Mouse (Mus musculus): Measurements from ENCODE around the gene Rnf130.
A peak's percentile ranks its signal among the peaks of the same experiment; 100 is the strongest.

Gene Rnf130

GRCm38 (mm10) chr11:50024445-50024832, 707 bp upstream of the Rnf130 start:
- DNase-seq (ENCODE audit: low spot score in 2 of 2), result peak in 1 of 2 experiments; percentile 4

GRCm38 (mm10) chr11:50025721-50026520, 775 bp downstream of the Rnf130 start:
- DNase-seq (ENCODE audit: low spot score in 2 of 2), result peak in 1 of 2 experiments; percentile 5

- DNase-seq (ENCODE audit: low spot score in 2 of 2), result no peak
Measured at GRCm38 (mm10) chr11:50026521-50027090, 1.5 kb downstream of the Rnf130 start.

- DNase-seq (ENCODE audit: low spot score in 2 of 2), result no peak
Measured at GRCm38 (mm10) chr11:50028416-50028815, 3.3 kb downstream of the Rnf130 start.

GRCm38 (mm10) chr11:50034155-50034554, 9.0 kb downstream of the Rnf130 start:
- no peak for DNase-seq (ENCODE audit: low spot score in 2 of 2)

- DNase-seq (ENCODE audit: low spot score in 2 of 2), result no peak
Measured at GRCm38 (mm10) chr11:50035726-50036125, 10.6 kb downstream of the Rnf130 start.

GRCm38 (mm10) chr11:50036781-50037460, 11.8 kb downstream of the Rnf130 start:
- no peak for DNase-seq (ENCODE audit: low spot score in 2 of 2)

GRCm38 (mm10) chr11:50038757-50039156, 13.6 kb downstream of the Rnf130 start:
- no peak for DNase-seq (ENCODE audit: low spot score in 2 of 2)

- no peak for DNase-seq (ENCODE audit: low spot score in 2 of 2)
Measured at GRCm38 (mm10) chr11:50041148-50041547, 16.0 kb downstream of the Rnf130 start.

- DNase-seq (ENCODE audit: low spot score in 2 of 2), result no peak
Measured at GRCm38 (mm10) chr11:50042345-50042997, 17.3 kb downstream of the Rnf130 start.

- no peak for DNase-seq (ENCODE audit: low spot score in 2 of 2)
Measured at GRCm38 (mm10) chr11:50044454-50044853, 19.3 kb downstream of the Rnf130 start.

GRCm38 (mm10) chr11:50047610-50048009, 22.5 kb downstream of the Rnf130 start:
- no peak for DNase-seq (ENCODE audit: low spot score in 2 of 2)

- no peak for DNase-seq (ENCODE audit: low spot score in 2 of 2)
Measured at GRCm38 (mm10) chr11:50048115-50048514, 23.0 kb downstream of the Rnf130 start.

- DNase-seq (ENCODE audit: low spot score in 2 of 2), result no peak
Measured at GRCm38 (mm10) chr11:50050392-50050791, 25.2 kb downstream of the Rnf130 start.

GRCm38 (mm10) chr11:50057713-50058112, 32.6 kb downstream of the Rnf130 start:
- no peak for DNase-seq (ENCODE audit: low spot score in 2 of 2)

GRCm38 (mm10) chr11:50058277-50058676, 33.1 kb downstream of the Rnf130 start:
- DNase-seq (ENCODE audit: low spot score in 2 of 2), result no peak

- no peak for DNase-seq (ENCODE audit: low spot score in 2 of 2)
Measured at GRCm38 (mm10) chr11:50059045-50059444, 33.9 kb downstream of the Rnf130 start.

GRCm38 (mm10) chr11:50062116-50062515, 37.0 kb downstream of the Rnf130 start:
- no peak for DNase-seq (ENCODE audit: low spot score in 2 of 2)

GRCm38 (mm10) chr11:50066088-50066487, 40.9 kb downstream of the Rnf130 start:
- DNase-seq (ENCODE audit: low spot score in 2 of 2), result no peak

GRCm38 (mm10) chr11:50073830-50074229, 48.7 kb downstream of the Rnf130 start:
- no peak for DNase-seq (ENCODE audit: low spot score in 2 of 2)

GRCm38 (mm10) chr11:50076756-50077155, 51.6 kb downstream of the Rnf130 start:
- DNase-seq (ENCODE audit: low spot score in 2 of 2), result no peak
